Mouse (Mus musculus) layer of hippocampus, adult 2 months (tissue): ENCODE measurements around the gene Ninl. TPM values are rescaled to one million over a fixed set of nuclear protein-coding genes. Genes with fewer than 3 reads are reported as not detected.

Source experiments
- DNase-seq, 2 experiments: peaks; one replicate each; pipeline ENCODE4 v3.0.0; 2022; ENCODE audit warnings: low spot score in 2 of 2
- H3K27ac ChIP-seq: fragments of 200-600 bp; 2 replicates; pipeline ENCODE4 v1.8.1; 2022
- H3K4me3 ChIP-seq: fragments of 200-600 bp; 2 replicates; pipeline ENCODE4 v1.8.1; 2022; ENCODE audit warnings: mild to moderate bottlenecking
- CTCF ChIP-seq: fragments of 200-600 bp; conservative IDR thresholded peaks from 2 replicates; pipeline ENCODE4 v1.8.1; 2022; ENCODE audit warnings: antibody characterized with exemption, mild to moderate bottlenecking, moderate library complexity
- total RNA-seq, 2 experiments: library from RNA; stranded (reverse); gene quantifications; 2 replicates each; pipeline ENCODE4 v1.2.3; 2021

Ninl gene
- total RNA-seq, 2 experiments from 2014 or later: 5.4 to 6.7 TPM

GRCm38 (mm10) chr2:150904272-150904935 is 134.8 kb downstream of the Ninl start, which contains the start of gene Abhd12:
Gene Abhd12, minus strand, starts transcription at chr2:150904741.
- H3K4me3 ChIP-seq: peak within 1 kb of the TSS; percentile 100
- no peak; the same call in 1 of the 2 replicates for TF ChIP-seq CTCF
- peak within 1 kb of the TSS; percentile 97 for H3K27ac ChIP-seq
- DNase-seq: peak; percentile 97

- Histone ChIP-seq H3K27ac (peak overlapping the region; percentile 97), H3K4me3 (peak overlapping the region; percentile 100)
- no peak for DNase-seq
- TF ChIP-seq CTCF: no peak
Measured at GRCm38 (mm10) chr2:150902347-150902746, 136.8 kb downstream of the Ninl start.

DNA sequence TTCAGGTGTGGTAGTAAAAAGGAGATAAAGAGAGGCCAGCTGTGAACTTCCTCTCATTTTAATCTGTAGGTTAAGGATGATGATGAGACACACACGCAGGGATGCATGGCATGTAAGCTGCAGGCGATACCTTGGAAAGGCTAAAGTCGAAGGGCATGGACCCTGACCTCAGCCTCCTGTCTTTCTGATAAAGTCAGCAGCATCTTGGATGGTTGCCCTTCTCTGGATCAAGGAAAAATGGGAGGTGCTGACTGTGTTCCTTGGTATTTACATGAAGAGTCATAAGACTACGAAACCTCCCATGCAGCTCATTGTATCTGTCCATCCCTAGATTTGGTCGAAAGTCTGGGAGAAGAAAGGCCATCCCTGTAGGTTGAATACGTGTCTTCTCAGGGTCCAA is 138.8 kb downstream of the Ninl start:
- no peak for DNase-seq
- no peak overlapping the region for H3K27ac ChIP-seq
- no peak for TF ChIP-seq CTCF
- no peak overlapping the region for H3K4me3 ChIP-seq

GRCm38 (mm10) chr2:150895691-150896252 is 143.4 kb downstream of the Ninl start:
- peak overlapping the region; percentile 32; the same call in 1 of the 2 replicates for H3K27ac ChIP-seq
- no peak overlapping the region for H3K4me3 ChIP-seq
- TF ChIP-seq CTCF: no peak
- DNase-seq: no peak

DNA sequence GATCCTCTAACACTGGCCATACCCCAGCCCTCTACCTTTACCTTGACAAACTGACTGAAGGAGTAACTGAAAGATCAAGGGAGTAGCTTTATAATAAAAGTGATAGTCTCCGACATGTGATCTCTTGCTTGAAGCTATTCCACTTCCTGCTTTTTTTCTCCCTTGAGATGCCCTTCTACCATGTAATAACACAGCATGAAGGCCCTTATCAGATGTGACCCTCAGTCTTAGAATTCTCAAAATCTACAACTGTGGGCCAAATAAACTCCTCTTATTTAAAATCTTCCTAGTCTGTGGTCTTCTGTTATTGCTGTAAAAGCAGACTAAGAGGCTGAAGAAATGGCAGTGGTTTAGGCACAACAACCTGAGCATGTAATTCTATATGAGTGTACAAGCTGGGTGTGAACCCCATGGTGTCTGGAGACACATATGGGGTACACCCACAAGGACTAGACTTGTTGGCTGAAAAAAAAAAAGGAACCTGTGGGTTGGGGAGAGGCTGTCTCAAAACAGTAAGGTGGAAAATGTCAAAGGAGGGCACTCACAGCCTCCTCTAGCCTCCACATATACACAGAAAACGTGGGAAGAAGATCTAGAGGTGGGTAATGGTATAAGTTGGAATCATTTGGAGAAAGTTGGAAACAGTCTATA is 144.4 kb downstream of the Ninl start:
- DNase-seq: no peak
- no peak for TF ChIP-seq CTCF
- H3K4me3 ChIP-seq: no peak overlapping the region
- no peak overlapping the region for H3K27ac ChIP-seq

- H3K4me3 ChIP-seq: no peak overlapping the region
- no peak for TF ChIP-seq CTCF
- DNase-seq: no peak
- H3K27ac ChIP-seq: no peak overlapping the region
Measured at GRCm38 (mm10) chr2:150887370-150887769, 151.8 kb downstream of the Ninl start.

DNA sequence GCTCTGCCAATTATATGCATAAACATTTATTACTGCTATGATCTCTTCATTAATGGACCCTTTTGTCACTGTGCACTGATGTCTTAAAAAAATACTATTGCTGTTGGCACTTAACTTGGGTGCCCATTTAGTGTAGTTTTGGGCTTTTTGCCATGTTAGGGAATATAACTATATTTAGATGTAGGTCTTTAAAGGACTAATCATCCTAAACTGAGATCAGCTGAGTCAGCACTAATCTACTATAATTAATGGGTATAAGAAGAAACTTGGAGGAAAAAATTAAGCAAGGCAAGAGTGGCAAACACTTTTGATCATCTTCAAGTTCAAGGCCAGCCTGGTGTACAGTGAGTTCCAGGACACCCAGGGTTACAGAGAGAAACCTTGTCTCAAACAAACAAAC is 152.9 kb downstream of the Ninl start:
- Histone ChIP-seq H3K27ac (no peak overlapping the region), H3K4me3 (no peak overlapping the region)
- no peak for DNase-seq
- TF ChIP-seq CTCF: no peak

DNA sequence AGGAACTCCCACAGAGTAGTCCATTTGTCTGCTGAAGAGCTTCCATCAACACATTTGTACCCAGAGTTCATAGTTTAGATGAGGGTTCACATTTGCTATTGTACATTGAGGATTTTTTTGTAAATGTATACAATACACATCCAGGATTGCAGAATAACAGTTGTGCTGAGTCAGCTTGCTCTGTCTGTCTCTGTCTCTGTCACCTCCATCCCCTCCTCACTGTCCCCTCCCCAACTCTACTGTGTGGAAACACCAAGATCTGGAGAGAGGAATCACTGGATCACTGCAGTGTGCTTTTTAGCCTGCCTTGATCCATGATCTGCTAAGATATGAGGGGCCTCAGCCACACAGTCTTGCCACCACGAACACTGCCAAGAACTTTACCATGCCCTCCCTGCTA is 153.4 kb downstream of the Ninl start:
- TF ChIP-seq CTCF: no peak
- no peak for DNase-seq
- no peak overlapping the region for H3K4me3 ChIP-seq
- H3K27ac ChIP-seq: no peak overlapping the region

GRCm38 (mm10) chr2:150884779-150885110 is 154.4 kb downstream of the Ninl start:
- no peak for DNase-seq
- Histone ChIP-seq H3K4me3 (no peak overlapping the region), H3K27ac (peak overlapping the region; percentile 65)
- no peak for TF ChIP-seq CTCF

Other genes with a start within 250 kb of the Ninl start
- gene Abhd12, start 134.6 kb downstream of the Ninl start, total RNA-seq: 100 to 1,000 TPM; 314 to 317 TPM
- 1 to 10 TPM; 1.0 to 2.0 TPM for gene Gins1, start 134.0 kb downstream of the Ninl start, total RNA-seq
- 10 to 100 TPM; 21.1 to 22.8 TPM for gene Nanp, start within 50 bp of the Ninl start, total RNA-seq
- not detected for gene Gm14151, start 53.0 kb upstream of the Ninl start, total RNA-seq
- not detected for gene Gm14147, start 58.9 kb upstream of the Ninl start, total RNA-seq